In genomic region chr3:152396988-152397314, GRCm38 (mm10) we compare ENCODE assay signal across 8 mouse cellular contexts. TPM values are rescaled to one million over a fixed set of nuclear protein-coding genes. Genes with fewer than 3 reads are reported as not detected.
A peak's percentile ranks its signal among the peaks of the same experiment; 100 is the strongest.
DNase-seq lines count a peak whose midpoint lies in the region; ATAC-seq and TF ChIP-seq lines count a peak whose summit lies in the region.

No protein-coding gene starts in this region.

- no peaks in the 10 kb centered on the region for H3K27me3 ChIP-seq in kidney, embryonic 15.5 days
- no peaks in the 10 kb centered on the region for H3K27me3 ChIP-seq in E14TG2a.4 (ENCODE audit: insufficient read depth, low read length)
- H3K27me3 ChIP-seq in hindbrain, embryonic 16.5 days (replicated peaks; ENCODE audit: control insufficient read depth, insufficient read depth, low read length): no peaks in the 10 kb centered on the region

- no peak for TF ChIP-seq CTCF in E14TG2a.4 (conservative IDR thresholded peaks at IDR 0.05; ENCODE audit: low read length)

- H3K4me2 ChIP-seq in kidney, embryonic 15.5 days: peak overlapping the region; percentile 62
- H3K4me2 ChIP-seq in hindbrain, embryonic 16.5 days (ENCODE audit: low read length): peak overlapping the region; percentile 70

- H3K4me3 ChIP-seq in kidney, embryonic 15.5 days (replicated peaks): peak overlapping the region; percentile 88
- peak overlapping the region; percentile 90 for H3K4me3 ChIP-seq in E14TG2a.4 (replicated peaks; ENCODE audit: low read length)
- peak overlapping the region; percentile 75 for H3K4me3 ChIP-seq in hindbrain, embryonic 16.5 days (ENCODE audit: low read length)

- no peaks in the 10 kb centered on the region for H3K9me3 ChIP-seq in kidney, embryonic 15.5 days (replicated peaks)
- no peaks in the 10 kb centered on the region for H3K9me3 ChIP-seq in E14TG2a.4 (ENCODE audit: low read length)
- H3K9me3 ChIP-seq in hindbrain, embryonic 16.5 days (ENCODE audit: control insufficient read depth, low read length): no peaks in the 10 kb centered on the region

- WGBS in kidney, embryonic 15.5 days: 1% methylated on average over 10 of the region's 10 CpGs
- WGBS in hindbrain, embryonic 16.5 days: 0% methylated on average over 10 of the region's 10 CpGs

- peaks cover 42% of the 10 kb centered on the region for H3K4me1 ChIP-seq in kidney, embryonic 15.5 days
- H3K4me1 ChIP-seq in E14TG2a.4 (replicated peaks; ENCODE audit: low read depth, low read length): peaks cover 65% of the 10 kb centered on the region
- H3K4me1 ChIP-seq in hindbrain, embryonic 16.5 days (ENCODE audit: control insufficient read depth, insufficient read depth, low read depth, low read length): peaks cover 22% of the 10 kb centered on the region

- H3K36me3 ChIP-seq in kidney, embryonic 15.5 days: peaks cover 18% of the 10 kb centered on the region
- peaks cover 32% of the 10 kb centered on the region for H3K36me3 ChIP-seq in E14TG2a.4 (ENCODE audit: insufficient read depth, low read length)
- peaks cover 3% of the 10 kb centered on the region; the same call in 1 of the 2 replicates for H3K36me3 ChIP-seq in hindbrain, embryonic 16.5 days (ENCODE audit: control insufficient read depth, insufficient read depth, low read length)

- H3K9ac ChIP-seq in kidney, embryonic 15.5 days: peak overlapping the region; percentile 89
- peak overlapping the region; percentile 98 for H3K9ac ChIP-seq in hindbrain, embryonic 16.5 days (ENCODE audit: low read depth, low read length)

- ATAC-seq in kidney, embryonic 15.5 days (replicated peaks; ENCODE audit: low FRiP score): no peak
- ATAC-seq in hindbrain, embryonic 16.5 days: no peak; the same call in 1 of the 2 replicates
- ATAC-seq in megakaryocyte progenitor cell, adult 5-6 weeks (replicated peaks; ENCODE audit: poor library complexity): peak; percentile 1; the same call in 1 of the 2 replicates

- no peak for DNase-seq in kidney, postnatal 36 days
- DNase-seq in cerebellum, adult 9-11 months: peak; percentile 73
- DNase-seq in adrenal gland, postnatal 4 days (ENCODE audit: low spot score in 2 of 2): no peak
- DNase-seq in left cerebral cortex, adult 18-20 months (ENCODE audit: low spot score in 2 of 2): no peak

- H3K27ac ChIP-seq in kidney, embryonic 15.5 days: peak overlapping the region; percentile 100
- peak overlapping the region; percentile 100 for H3K27ac ChIP-seq in hindbrain, embryonic 16.5 days (ENCODE audit: low read depth, low read length)

RNA-seq across cellular contexts. Expression of gene Zzz3, which starts 1.7 kb away (rescaled TPM):
- polyA plus RNA-seq in kidney, embryonic 15.5 days (2015; fragmentation: Nextera tagmentation; extraction: Ambion mirVana): 52.6 and 53.7 TPM in 2 replicates
- 23.4 and 24.8 TPM in 2 replicates for polyA plus RNA-seq in hindbrain, embryonic 16.5 days (2015; fragmentation: Nextera tagmentation; extraction: Ambion mirVana)
- total RNA-seq in megakaryocyte progenitor cell, adult 5-6 weeks (2015): 49.2 and 50.3 TPM in 2 replicates
- 54.6 and 80.5 TPM in 2 replicates for total RNA-seq in megakaryocyte progenitor cell, adult 5-6 weeks (2017)
- total RNA-seq in adrenal gland, postnatal 4 days (2021): 10 to 100 TPM; 46.7 to 47.9 TPM
- total RNA-seq in left cerebral cortex, adult 18-20 months (2021): 10 to 100 TPM; 52.7 to 52.9 TPM

RNA-seq across cellular contexts. Expression of gene Usp33, which starts 50.7 kb away (rescaled TPM):
- 39.2 and 40.3 TPM in 2 replicates for polyA plus RNA-seq in kidney, embryonic 15.5 days (2015; fragmentation: Nextera tagmentation; extraction: Ambion mirVana)
- 82.4 and 91.2 TPM in 2 replicates for polyA plus RNA-seq in hindbrain, embryonic 16.5 days (2015; fragmentation: Nextera tagmentation; extraction: Ambion mirVana)
- total RNA-seq in megakaryocyte progenitor cell, adult 5-6 weeks (2015): 23.5 and 35.7 TPM in 2 replicates
- total RNA-seq in megakaryocyte progenitor cell, adult 5-6 weeks (2017): 48.4 and 83.5 TPM in 2 replicates
- total RNA-seq in adrenal gland, postnatal 4 days (2021): 10 to 100 TPM; 91.9 to 92.1 TPM
- total RNA-seq in left cerebral cortex, adult 18-20 months (2021): 100 to 1,000 TPM; 130 to 137 TPM

RNA-seq across cellular contexts. Expression of gene Miga1, which starts 56.7 kb away (rescaled TPM):
- polyA plus RNA-seq in kidney, embryonic 15.5 days (2015; fragmentation: Nextera tagmentation; extraction: Ambion mirVana): 17.9 and 18.7 TPM in 2 replicates
- 17.7 and 19.0 TPM in 2 replicates for polyA plus RNA-seq in hindbrain, embryonic 16.5 days (2015; fragmentation: Nextera tagmentation; extraction: Ambion mirVana)
- 20.4 and 22.3 TPM in 2 replicates for total RNA-seq in megakaryocyte progenitor cell, adult 5-6 weeks (2015)
- total RNA-seq in megakaryocyte progenitor cell, adult 5-6 weeks (2017): 25.9 and 36.1 TPM in 2 replicates
- 10 to 100 TPM; 20.6 to 22.9 TPM for total RNA-seq in adrenal gland, postnatal 4 days (2021)
- 10 to 100 TPM; 81.7 to 87.4 TPM for total RNA-seq in left cerebral cortex, adult 18-20 months (2021)
